Mouse (Mus musculus) heart, embryonic 13.5 days (tissue): ENCODE data around the gene Map4. TPM values are rescaled to one million over a fixed set of nuclear protein-coding genes. Genes with fewer than 3 reads are reported as not detected.

Experiments
- ATAC-seq: fragments of 200-750 bp; cut with Nextera tagmentation; 2 replicates; pipeline ENCODE4 v1.8.0; 2017; ENCODE audit warnings: moderate TSS enrichment; ENCODE audit not compliant: insufficient number of reproducible peaks, low FRiP score, low TSS enrichment; ENCODE audit errors: extremely low read depth
- H3K27ac ChIP-seq: fragments of 300-500 bp; sonication (generic); replicated peaks from 2 replicates; pipeline ENCODE4 v1.5.1; 2015; ENCODE audit warnings: moderate library complexity, mild to moderate bottlenecking, inconsistent platforms
- H3K27me3 ChIP-seq: fragments of 300-500 bp; sonication (generic); replicated peaks from 2 replicates; pipeline ENCODE4 v1.6.1; 2015; ENCODE audit warnings: mild to moderate bottlenecking, inconsistent platforms
- H3K36me3 ChIP-seq: fragments of 300-500 bp; sonication (generic); 2 replicates; pipeline ENCODE4 v1.6.1; 2015; ENCODE audit warnings: mild to moderate bottlenecking, inconsistent platforms
- H3K4me1 ChIP-seq: fragments of 300-500 bp; sonication (generic); 2 replicates; pipeline ENCODE4 v1.6.1; 2015; ENCODE audit warnings: inconsistent platforms
- H3K4me2 ChIP-seq: fragments of 300-500 bp; sonication (generic); 2 replicates; pipeline ENCODE4 v1.6.1; 2015; ENCODE audit warnings: inconsistent platforms, mild to moderate bottlenecking, moderate library complexity
- H3K4me3 ChIP-seq: fragments of 300-500 bp; sonication (generic); 2 replicates; pipeline ENCODE4 v1.5.1; 2015; ENCODE audit warnings: moderate library complexity, mild to moderate bottlenecking, inconsistent platforms
- H3K9ac ChIP-seq: fragments of 300-500 bp; sonication (generic); 2 replicates; pipeline ENCODE4 v1.6.1; 2015; ENCODE audit warnings: inconsistent platforms, mild to moderate bottlenecking, moderate library complexity
- H3K9me3 ChIP-seq: fragments of 300-500 bp; sonication (generic); 2 replicates; pipeline ENCODE4 v1.6.1; 2016; ENCODE audit warnings: inconsistent platforms
- WGBS: fragments of 180-500 bp; shearing (Covaris S2); methylation state at CpG from one replicate; pipeline ENCODE4 v1.1.7; 2015; ENCODE audit warnings: mixed read lengths; 5-methylcytosine and 5-hydroxymethylcytosine counted together
- polyA plus RNA-seq: library from polyadenylated mRNA; unstranded; fragments of >200 nt; fragmentation: Nextera tagmentation; extraction: Ambion mirVana; gene quantifications from 2 replicates; pipeline ENCODE4 v1.2.1, GENCODE M21; 2015

Map4 gene
- polyA plus RNA-seq = 77.3 and 82.0 TPM in 2 replicates

DNA sequence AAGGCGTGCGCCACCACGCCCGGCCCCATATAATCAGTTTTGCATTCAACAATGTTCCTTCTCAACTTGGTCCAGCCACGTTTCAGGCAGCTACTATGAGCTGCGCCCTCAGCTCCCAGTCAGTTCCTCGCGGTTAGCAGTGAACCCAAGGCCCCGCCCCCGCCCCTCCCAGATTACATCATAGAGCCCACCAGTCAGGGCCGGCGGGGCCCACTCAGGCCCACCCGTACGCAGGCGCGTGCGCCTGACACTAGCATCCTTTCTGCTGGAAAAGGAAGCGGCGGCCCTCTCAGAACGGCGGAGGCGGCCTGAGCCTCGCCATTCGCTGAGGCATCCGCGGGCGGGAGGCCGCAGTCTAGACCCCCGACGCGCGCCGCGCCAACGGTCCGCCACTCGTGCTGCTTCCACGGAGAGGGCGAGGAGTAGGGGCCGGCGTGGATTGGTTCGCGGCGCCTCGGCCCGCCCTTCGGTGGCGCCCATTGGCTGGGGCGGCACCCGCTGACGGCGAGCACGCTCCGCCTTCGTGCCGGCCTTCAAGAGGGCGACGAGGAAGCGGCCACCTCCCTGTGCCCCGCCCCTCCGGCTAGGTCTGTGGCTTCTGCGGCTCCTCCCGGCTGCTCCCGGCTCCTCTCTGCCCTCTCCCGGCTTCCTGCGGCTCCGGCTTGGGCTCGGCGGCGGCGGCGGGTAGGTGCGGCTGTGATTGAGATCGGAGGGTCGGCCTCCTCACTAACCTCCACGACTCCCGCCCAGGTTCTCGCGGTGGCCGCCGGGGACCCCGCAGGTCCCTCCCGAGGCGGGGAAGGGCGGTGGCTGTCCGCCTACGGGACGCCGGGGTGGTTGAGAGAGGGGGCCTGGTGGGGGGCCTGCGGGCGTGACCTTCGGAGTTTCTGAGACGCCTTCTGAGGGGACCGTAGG lies at the start of gene Map4:
Gene Map4 (plus strand): TSS at position 204 of the 915 bp plus-strand sequence.
- H3K9me3 ChIP-seq = no peaks in the 10 kb centered on the region
- H3K4me2 ChIP-seq = peak within 1 kb of the TSS; percentile 71

GRCm38 (mm10) chr9:109886259-109886658 lies 45.0 kb upstream of the Map4 start:
- H3K4me2 ChIP-seq = no peak overlapping the region
- no peaks in the 10 kb centered on the region for H3K9me3 ChIP-seq
- H3K4me3 ChIP-seq = no peak overlapping the region
- H3K36me3 ChIP-seq = peaks cover 99% of the 10 kb centered on the region
- no peak for ATAC-seq
- H3K4me1 ChIP-seq = peaks cover 10% of the 10 kb centered on the region; the same call in 1 of the 2 replicates
- H3K27me3 ChIP-seq = no peaks in the 10 kb centered on the region
- 70% methylated on average over 4 of the region's 4 CpGs for WGBS
- H3K9ac ChIP-seq = no peak overlapping the region
- no peak overlapping the region for H3K27ac ChIP-seq

More for the DNA sequence above, at the start of gene Map4:
- H3K27me3 ChIP-seq = no peaks in the 10 kb centered on the region
- peak; percentile 97 for ATAC-seq
- under 1% methylated on average over 92 of the region's 94 CpGs for WGBS
- peak within 1 kb of the TSS; percentile 98 for H3K9ac ChIP-seq
- peak within 1 kb of the TSS; percentile 96 for H3K4me3 ChIP-seq
- H3K27ac ChIP-seq = peak within 1 kb of the TSS; percentile 97
- no peaks in the 10 kb centered on the region for H3K36me3 ChIP-seq
- H3K4me1 ChIP-seq = peaks cover 25% of the 10 kb centered on the region

DNA sequence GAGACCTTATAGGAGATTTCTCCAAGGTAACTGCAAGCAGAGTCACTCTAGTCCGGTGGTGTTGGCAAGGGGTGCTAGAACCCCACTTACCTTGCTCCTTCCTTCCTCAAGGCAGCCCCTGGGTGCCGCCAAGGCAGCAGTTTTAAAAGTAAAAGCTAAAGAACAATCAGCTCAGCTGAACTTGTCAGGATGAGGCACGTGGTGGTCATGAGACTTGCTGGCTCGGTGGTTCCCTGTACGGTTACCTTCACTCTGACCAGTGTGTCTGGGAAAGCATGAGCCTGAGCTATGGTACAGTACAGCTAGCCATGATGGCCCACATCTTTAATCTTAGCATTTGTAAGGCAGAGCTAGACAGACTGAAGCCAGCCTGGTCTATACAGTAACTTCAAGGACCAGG lies 43.9 kb upstream of the Map4 start:
- H3K27me3 ChIP-seq = no peaks in the 10 kb centered on the region
- H3K4me2 ChIP-seq = no peak overlapping the region
- ATAC-seq = no peak
- H3K4me3 ChIP-seq = no peak overlapping the region
- H3K9me3 ChIP-seq = no peaks in the 10 kb centered on the region
- no peak overlapping the region for H3K9ac ChIP-seq
- peaks cover 99% of the 10 kb centered on the region for H3K36me3 ChIP-seq
- 87% methylated on average over 5 of the region's 5 CpGs for WGBS
- no peak overlapping the region for H3K27ac ChIP-seq
- H3K4me1 ChIP-seq = peaks cover 10% of the 10 kb centered on the region; the same call in 1 of the 2 replicates

DNA sequence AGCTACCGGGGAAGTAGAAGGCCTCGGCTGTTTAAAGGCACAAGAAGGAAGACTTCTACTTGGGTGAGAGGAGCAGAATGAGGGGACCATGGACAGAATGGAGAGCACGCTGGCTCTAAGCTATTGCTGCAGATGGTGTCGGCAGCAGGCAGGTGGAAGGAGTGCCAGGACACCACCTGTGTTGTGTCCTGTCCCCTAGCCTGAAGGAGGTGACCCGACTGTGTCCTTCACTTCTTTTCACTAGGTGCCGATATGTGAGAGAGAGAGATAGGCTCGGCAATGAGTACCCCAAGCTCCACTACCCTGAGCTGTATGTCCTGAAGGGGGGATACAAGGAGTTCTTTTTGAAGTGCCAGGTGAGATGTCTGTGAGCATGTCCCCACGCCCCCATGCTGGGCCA lies 39.8 kb upstream of the Map4 start:
- H3K27ac ChIP-seq = no peak overlapping the region
- ATAC-seq = no peak
- H3K9ac ChIP-seq = no peak overlapping the region
- no peaks in the 10 kb centered on the region for H3K27me3 ChIP-seq
- peaks cover 86% of the 10 kb centered on the region for H3K36me3 ChIP-seq
- WGBS = 81% methylated on average over 8 of the region's 8 CpGs
- H3K4me3 ChIP-seq = no peak overlapping the region
- H3K9me3 ChIP-seq = no peaks in the 10 kb centered on the region
- H3K4me1 ChIP-seq = peaks cover 16% of the 10 kb centered on the region
- H3K4me2 ChIP-seq = no peak overlapping the region

DNA sequence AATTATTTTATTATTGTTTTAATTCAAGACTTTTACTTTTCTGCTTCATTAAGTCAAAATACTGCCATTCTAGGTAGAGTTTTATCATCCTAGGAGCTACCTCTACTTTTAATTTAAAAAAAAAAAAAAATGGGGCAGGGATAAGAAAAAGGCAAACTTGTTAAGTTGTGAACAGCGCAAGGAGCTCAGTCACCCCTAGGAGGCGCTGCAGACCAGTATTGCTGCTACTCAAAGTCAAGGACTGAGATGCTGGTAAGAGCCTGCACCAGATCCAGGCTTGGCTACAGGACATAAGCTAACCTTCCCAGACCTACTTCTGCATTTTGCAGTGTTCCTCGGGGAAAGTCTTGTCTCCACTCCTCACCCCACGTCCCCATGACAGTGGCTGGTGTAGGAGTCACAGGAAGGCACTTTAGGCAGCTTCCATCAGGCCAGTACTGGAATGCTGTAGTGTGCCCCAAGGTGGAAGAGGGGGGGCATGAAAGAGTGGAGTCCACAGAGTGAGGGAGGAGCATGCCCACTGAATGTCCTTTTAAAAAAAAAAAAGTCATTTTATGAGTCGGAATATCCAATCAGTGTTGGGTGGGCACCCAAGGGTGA lies 38.5 kb upstream of the Map4 start:
- no peak overlapping the region for H3K4me3 ChIP-seq
- H3K27me3 ChIP-seq = no peaks in the 10 kb centered on the region
- H3K9me3 ChIP-seq = no peaks in the 10 kb centered on the region
- no peak overlapping the region for H3K27ac ChIP-seq
- H3K36me3 ChIP-seq = peaks cover 78% of the 10 kb centered on the region
- no peak overlapping the region for H3K9ac ChIP-seq
- no peak for ATAC-seq
- H3K4me1 ChIP-seq = peaks cover 18% of the 10 kb centered on the region
- WGBS = 60% methylated on average over 5 of the region's 5 CpGs
- H3K4me2 ChIP-seq = no peak overlapping the region

- no peak overlapping the region for H3K4me2 ChIP-seq
- H3K27ac ChIP-seq = peak overlapping the region; percentile 67
- peaks cover 25% of the 10 kb centered on the region for H3K4me1 ChIP-seq
- no peak overlapping the region for H3K4me3 ChIP-seq
- peak overlapping the region; percentile 65 for H3K9ac ChIP-seq
- H3K36me3 ChIP-seq = peaks cover 60% of the 10 kb centered on the region
- no peak for ATAC-seq
- no peaks in the 10 kb centered on the region for H3K9me3 ChIP-seq
- 29% methylated on average over 6 of the region's 6 CpGs for WGBS
- no peaks in the 10 kb centered on the region for H3K27me3 ChIP-seq
These were observed 36.7 kb upstream of the Map4 start for GRCm38 (mm10) chr9:109894413-109895090.

DNA sequence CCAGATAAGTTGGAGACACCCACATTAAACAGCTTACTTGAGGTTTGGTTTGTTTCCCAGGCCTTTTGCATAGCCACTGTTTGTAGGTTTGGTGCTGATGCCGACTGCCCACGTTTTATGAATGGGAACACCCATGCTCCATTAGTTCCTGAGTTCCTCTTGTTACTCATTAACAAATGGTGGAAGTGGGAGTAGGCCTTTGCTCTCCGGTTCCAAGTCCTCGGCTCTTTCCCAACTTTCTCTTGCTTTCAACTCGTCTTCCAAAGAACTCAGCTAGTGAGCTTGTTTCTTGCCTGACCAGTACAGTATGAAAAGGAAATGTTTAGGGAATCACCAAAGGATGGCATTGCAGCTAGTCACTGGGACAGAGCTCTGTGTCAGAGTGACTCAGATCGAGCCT lies 35.7 kb upstream of the Map4 start:
- 87% methylated on average over 6 of the region's 6 CpGs for WGBS
- H3K27ac ChIP-seq = no peak overlapping the region

DNA sequence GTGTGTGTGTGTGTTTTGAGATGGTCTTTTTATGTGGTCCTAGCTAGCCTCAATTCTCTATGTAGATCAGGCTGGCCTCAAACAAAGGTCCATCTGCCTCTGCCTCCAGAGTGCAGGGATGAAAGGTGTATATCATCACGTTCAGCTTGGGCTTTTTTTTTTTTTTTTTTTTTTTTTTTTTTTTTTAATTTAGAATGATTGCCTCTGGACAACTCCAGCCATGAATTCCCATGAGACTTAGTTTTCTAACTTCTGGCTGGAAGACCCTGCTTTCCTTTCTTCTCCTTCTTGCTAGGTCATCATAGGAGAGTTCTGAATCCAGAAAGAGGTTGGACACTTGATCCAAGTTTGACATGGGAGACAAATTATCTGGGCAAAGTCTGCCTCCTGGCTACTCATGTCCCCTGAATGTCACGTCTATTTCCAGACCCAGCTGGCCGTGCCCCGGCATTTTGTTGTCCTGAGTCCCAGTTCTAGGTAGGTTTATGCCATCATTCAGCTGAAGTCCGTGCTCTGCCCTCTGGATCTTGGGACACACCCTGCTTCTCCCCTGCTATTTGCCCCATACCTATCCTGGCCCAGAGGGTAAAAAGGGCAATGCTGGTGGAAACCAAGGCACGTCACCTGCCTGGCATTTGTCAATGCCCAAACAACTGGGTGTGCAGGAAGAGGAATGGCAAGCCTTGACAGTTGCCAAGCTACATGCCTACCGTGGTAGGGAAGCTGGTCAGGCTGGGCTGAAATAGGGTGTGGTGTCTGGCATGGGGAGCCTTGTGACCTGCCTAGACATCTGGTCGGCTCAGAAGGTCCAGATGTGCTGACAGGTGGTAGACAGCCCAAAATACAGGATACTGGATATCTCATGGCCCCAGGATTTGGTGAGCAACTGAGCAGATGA lies 34.8 kb upstream of the Map4 start:
- no peaks in the 10 kb centered on the region for H3K27me3 ChIP-seq
- H3K9ac ChIP-seq = no peak overlapping the region
- peaks cover 40% of the 10 kb centered on the region for H3K36me3 ChIP-seq
- H3K27ac ChIP-seq = no peak overlapping the region
- 73% methylated on average over 8 of the region's 8 CpGs for WGBS
- H3K4me3 ChIP-seq = no peak overlapping the region
- no peaks in the 10 kb centered on the region for H3K9me3 ChIP-seq
- ATAC-seq = no peak
- H3K4me1 ChIP-seq = peaks cover 30% of the 10 kb centered on the region
- no peak overlapping the region for H3K4me2 ChIP-seq

More for the DNA sequence above, 35.7 kb upstream of the Map4 start:
- H3K36me3 ChIP-seq = peaks cover 49% of the 10 kb centered on the region
- H3K9ac ChIP-seq = no peak overlapping the region
- H3K4me3 ChIP-seq = no peak overlapping the region
- no peak overlapping the region for H3K4me2 ChIP-seq
- no peaks in the 10 kb centered on the region for H3K9me3 ChIP-seq
- no peaks in the 10 kb centered on the region for H3K27me3 ChIP-seq
- peaks cover 30% of the 10 kb centered on the region for H3K4me1 ChIP-seq
- no peak for ATAC-seq

GRCm38 (mm10) chr9:109898027-109898426 lies 33.2 kb upstream of the Map4 start:
- Histone ChIP-seq H3K36me3 (peaks cover 25% of the 10 kb centered on the region), H3K9ac (no peak overlapping the region), H3K27ac (no peak overlapping the region), H3K9me3 (no peaks in the 10 kb centered on the region), H3K4me1 (peaks cover 28% of the 10 kb centered on the region), H3K27me3 (no peaks in the 10 kb centered on the region), H3K4me3 (no peak overlapping the region), H3K4me2 (no peak overlapping the region)
- ATAC-seq = no peak
- WGBS = 30% methylated on average over 2 of the region's 2 CpGs

GRCm38 (mm10) chr9:109899361-109899760 lies 31.9 kb upstream of the Map4 start:
- Histone ChIP-seq H3K27ac (no peak overlapping the region; the same call in 1 of the 2 replicates), H3K4me2 (no peak overlapping the region), H3K4me3 (no peak overlapping the region), H3K9me3 (no peaks in the 10 kb centered on the region), H3K36me3 (peaks cover 12% of the 10 kb centered on the region), H3K9ac (no peak overlapping the region), H3K27me3 (no peaks in the 10 kb centered on the region), H3K4me1 (peaks cover 17% of the 10 kb centered on the region)
- no peak for ATAC-seq
- WGBS = 65% methylated on average over 9 of the region's 15 CpGs
